Comparison of ENCODE assay signal across 11 mouse cellular contexts in the genomic region with DNA sequence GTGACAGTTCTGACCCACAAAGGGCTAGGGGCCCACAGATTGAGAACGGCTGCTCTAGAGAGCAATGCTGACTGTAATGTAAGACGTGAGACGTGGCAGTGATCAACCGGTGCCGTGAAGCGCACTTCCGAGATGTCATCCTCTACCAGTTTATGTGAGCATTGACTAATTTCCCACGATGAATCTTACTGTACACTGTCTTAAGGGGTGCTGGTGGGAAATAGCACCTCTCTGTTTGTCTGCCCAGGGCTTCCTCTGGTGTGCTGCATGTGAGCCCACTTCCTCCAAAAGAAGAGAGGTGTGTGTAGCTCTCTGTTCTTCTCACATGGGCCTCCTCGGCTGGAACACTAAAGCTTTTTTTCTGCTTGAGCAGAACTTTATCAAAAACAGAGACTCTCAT. TPM values are rescaled to one million over a fixed set of nuclear protein-coding genes. Genes with fewer than 3 reads are reported as not detected.
A peak's percentile ranks its signal among the peaks of the same experiment; 100 is the strongest.
DNase-seq lines count a peak whose midpoint lies in the region; ATAC-seq and TF ChIP-seq lines count a peak whose summit lies in the region.
"Had no signal": no experiment of that assay in that cellular context is flagged by ENCODE, and none has a peak within 500 bp of the region (broad histone marks: within the 10 kb centered on the region; RNA-seq: fewer than 3 reads in every experiment).

No protein-coding gene starts in this region.

- no peak overlapping the region for H3K4me2 ChIP-seq in lung, postnatal 0 days (replicated peaks; ENCODE audit: low read depth, low read length)

- H3K36me3 ChIP-seq in lung, postnatal 0 days (ENCODE audit: insufficient read depth, low read length): 0 out of 2 replicates have a peak, but pooled peaks cover 8% of the 10 kb centered on the region

- TF ChIP-seq CTCF in lung, postnatal 0 days (IDR thresholded peaks at IDR 0.05): no peak
- TF ChIP-seq CTCF in lung, adult 2 months (IDR thresholded peaks at IDR 0.05; ENCODE audit: insufficient read depth, low read length): no peak

- H3K27ac ChIP-seq in lung, postnatal 0 days (ENCODE audit: low read length): peak overlapping the region; percentile 99; the same call in 1 of the 2 replicates

- peaks cover 23% of the 10 kb centered on the region; the same call in 1 of the 2 replicates for H3K4me1 ChIP-seq in lung, postnatal 0 days (ENCODE audit: insufficient read depth, low read depth, low read length)
- peaks cover 23% of the 10 kb centered on the region for H3K4me1 ChIP-seq in lung, adult 2 months (ENCODE audit: control insufficient read depth, insufficient read depth, low read length)

- H3K9me3 ChIP-seq in lung, postnatal 0 days (ENCODE audit: low read length): no peaks in the 10 kb centered on the region

- H3K9ac ChIP-seq in lung, postnatal 0 days (replicated peaks; ENCODE audit: low read depth): no peak overlapping the region

- no peak overlapping the region for H3K4me3 ChIP-seq in lung, postnatal 0 days (ENCODE audit: low read depth, low read length)
- no peak overlapping the region for H3K4me3 ChIP-seq in lung, adult 2 months (replicated peaks; ENCODE audit: extremely low read depth, low read depth, low read length)

- peak; percentile 58 for DNase-seq in cerebellum, adult 9-10 months
- DNase-seq in cerebellum, postnatal 10 days: no peak
- DNase-seq in lung, postnatal 0 days (ENCODE audit: low spot score): no peak
- no peak for DNase-seq in lung, adult 2 months
- peak; percentile 90 for DNase-seq in induced T-regulatory cell, adult 2 months (ENCODE audit: low read depth)
- DNase-seq in thymus, postnatal 0 days (ENCODE audit: low spot score): peak; percentile 54
- DNase-seq in right cerebral cortex, postnatal 36 days (ENCODE audit: low spot score in 2 of 2): no peak
- no peak for DNase-seq in urinary bladder, adult 2 months (ENCODE audit: low spot score)
- DNase-seq: kidney, postnatal 14 days; right cerebral cortex, postnatal 14 days had no signal

- H3K27me3 ChIP-seq in lung, postnatal 0 days (replicated peaks; ENCODE audit: insufficient read depth, low read length): no peaks in the 10 kb centered on the region

- TF ChIP-seq POLR2A in lung, adult 2 months (IDR thresholded peaks at IDR 0.05; ENCODE audit: borderline replicate concordance, extremely low read depth, low read depth, low read length): no peak

- no peak for TF ChIP-seq EP300 in lung, postnatal 0 days (IDR thresholded peaks at IDR 0.05)

- 61% methylated on average over 9 of the region's 9 CpGs for WGBS in lung, postnatal 0 days
- 61% methylated on average over 9 of the region's 9 CpGs for WGBS in lung, adult 2 months

- ATAC-seq in lung, postnatal 0 days: no peak

RNA-seq across cellular contexts. Expression of gene Cipc, which starts 2.7 kb away (rescaled TPM):
- polyA plus RNA-seq in lung, postnatal 0 days (2015; fragmentation: Nextera tagmentation; extraction: Ambion mirVana): 12.5 and 14.8 TPM in 2 replicates
- 27.2 and 33.9 TPM in 2 replicates for polyA plus RNA-seq in lung, adult 2 months (2012; rRNA removed)
- 18.8 and 20.1 TPM in 2 replicates for polyA plus RNA-seq in thymus, postnatal 0 days (2015; fragmentation: Nextera tagmentation; extraction: Ambion mirVana)
- 46.4 and 52.3 TPM in 2 replicates for polyA plus RNA-seq in urinary bladder, adult 2 months (2012; rRNA removed)

RNA-seq across cellular contexts. Expression of gene Zdhhc22, which starts 40.7 kb away (rescaled TPM):
- polyA plus RNA-seq in lung, postnatal 0 days (2015; fragmentation: Nextera tagmentation; extraction: Ambion mirVana): 0.04 TPM in 1 of 2 replicates, not detected in the other
- polyA plus RNA-seq in lung, adult 2 months (2012; rRNA removed): 0.03 TPM in 1 of 2 replicates, not detected in the other
- 0.05 TPM in 2 replicates for polyA plus RNA-seq in thymus, postnatal 0 days (2015; fragmentation: Nextera tagmentation; extraction: Ambion mirVana)
- not detected in 2 replicates for polyA plus RNA-seq in urinary bladder, adult 2 months (2012; rRNA removed)
- polyA plus RNA-seq: erythroblast, embryonic 14.5 days had no signal

Comparison
In these comparisons a context has a peak if more than half of its experiments do, and no peak if none do; other contexts are left out.
1. DNase-seq: peak in cerebellum, adult 9-10 months (single experiment), induced T-regulatory cell, adult 2 months (single experiment) and thymus, postnatal 0 days (single experiment); none in cerebellum, postnatal 10 days (0 of 2), lung, postnatal 0 days (single experiment), lung, adult 2 months (single experiment), right cerebral cortex, postnatal 36 days (0 of 2) and urinary bladder, adult 2 months (single experiment).